Mouse (Mus musculus) adrenal gland, adult 8-10 months (tissue): ENCODE results near the gene Ccr1l1. TPM values are rescaled to one million over a fixed set of nuclear protein-coding genes. Genes with fewer than 3 reads are reported as not detected.

Source experiments
- DNase-seq: peaks from one replicate; pipeline ENCODE4 v3.0.0; 2022
- total RNA-seq, 4 experiments: library from RNA; stranded (reverse); gene quantifications; 2 replicates each; pipeline ENCODE4 v1.2.4; 2022

The Ccr1l1 gene
- total RNA-seq, 4 experiments from 2014 or later = not detected

DNA sequence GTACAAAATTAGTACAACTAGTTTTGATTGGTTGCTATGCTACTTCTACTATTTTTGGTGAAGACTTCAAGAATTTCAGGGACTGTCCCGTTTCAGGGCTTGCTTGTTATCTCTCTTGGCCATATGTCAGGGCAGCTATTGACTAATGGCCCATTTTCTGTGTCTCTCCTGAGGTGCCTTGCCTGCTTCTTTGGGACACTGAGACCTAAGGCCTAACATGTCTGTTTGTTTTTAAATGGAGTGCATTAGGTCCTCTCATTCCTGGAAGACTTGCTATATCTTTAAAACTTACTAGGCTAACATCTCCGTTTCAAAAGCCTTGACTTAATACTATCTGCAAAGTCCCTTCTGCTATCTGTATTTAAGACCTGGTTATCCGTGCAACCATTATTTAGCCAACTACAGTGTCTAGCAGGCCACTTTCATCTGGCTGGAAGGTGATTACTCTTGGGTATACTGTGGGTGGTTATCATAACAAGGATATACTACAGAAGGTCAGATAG lies 20.2 kb downstream of the Ccr1l1 start:
- no peak for DNase-seq

DNA sequence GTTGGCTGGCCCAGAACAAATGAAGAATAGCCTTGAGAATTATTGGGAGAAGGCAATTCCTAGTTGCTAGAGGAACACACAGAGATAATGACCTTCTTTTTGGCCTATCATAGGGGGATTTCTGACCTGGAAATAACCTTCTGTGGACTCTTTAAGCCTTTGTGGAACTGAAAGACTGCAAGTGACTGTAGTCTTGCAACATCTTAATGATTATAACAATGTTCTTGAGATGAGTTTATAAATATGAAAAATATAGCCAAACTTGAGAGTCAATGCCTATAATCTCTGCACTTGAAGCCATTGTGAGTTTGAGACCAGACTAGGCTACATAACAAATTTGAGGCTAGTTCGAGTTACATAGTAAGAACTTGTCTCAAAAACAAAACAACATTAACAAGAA lies 21.3 kb downstream of the Ccr1l1 start:
- no peak for DNase-seq

DNA sequence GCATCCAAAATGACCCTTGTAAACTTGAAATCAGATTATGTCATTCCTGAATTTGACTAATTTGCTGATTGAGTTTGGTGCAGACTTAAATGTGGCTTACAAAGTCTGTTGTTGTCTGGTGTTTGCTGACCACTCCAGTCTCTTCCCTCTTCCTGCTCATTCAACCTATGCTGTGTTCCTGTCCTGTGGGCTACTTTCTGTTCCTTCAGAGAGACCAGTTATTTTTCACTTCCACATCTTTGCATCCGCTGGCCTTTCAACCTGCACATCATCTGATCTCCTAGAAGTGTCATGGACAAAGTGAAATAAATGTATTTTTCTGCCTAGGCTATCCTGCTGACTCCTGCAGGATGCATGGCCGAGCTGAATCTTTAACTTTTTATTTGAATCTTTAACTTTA lies 24.7 kb downstream of the Ccr1l1 start:
- DNase-seq = no peak

DNA sequence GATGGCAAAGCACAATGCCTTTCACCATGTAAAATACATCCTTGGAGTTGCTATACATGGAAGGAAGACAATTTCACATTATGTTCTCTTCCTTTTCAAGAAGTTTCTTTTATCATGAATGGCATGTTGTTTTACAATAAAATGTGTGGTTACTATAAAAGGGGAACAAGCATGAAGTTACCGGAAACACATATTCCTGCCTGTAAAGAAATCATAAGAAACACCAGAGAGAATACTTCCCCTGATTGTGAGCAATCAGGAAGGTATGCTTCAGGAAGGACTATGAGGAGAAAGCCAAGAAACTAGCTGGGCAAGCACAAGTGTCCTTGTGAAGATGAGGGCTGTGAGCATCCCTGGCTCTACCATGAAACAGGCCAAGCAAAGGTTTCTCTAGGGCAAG lies 27.0 kb downstream of the Ccr1l1 start:
- no peak for DNase-seq

DNA sequence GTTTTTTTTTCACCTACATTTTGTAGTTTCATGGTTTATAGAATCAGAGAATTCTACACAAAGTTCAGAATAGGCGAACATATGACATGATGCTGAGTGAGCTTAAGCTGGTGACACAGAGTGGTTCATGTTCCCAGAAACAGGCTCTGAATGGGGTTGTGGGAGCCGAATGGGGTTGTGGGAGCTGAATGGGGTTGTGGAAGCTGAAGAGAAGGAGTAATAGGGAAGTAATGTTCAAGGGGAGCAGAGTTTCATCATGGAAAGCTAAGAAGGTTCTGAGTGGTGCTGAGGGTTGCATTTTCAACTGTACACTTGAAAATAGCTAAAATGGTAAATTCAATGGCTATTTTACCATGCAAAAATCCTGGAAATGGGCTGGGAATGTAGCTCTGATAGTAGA lies 28.8 kb downstream of the Ccr1l1 start:
- no peak for DNase-seq

DNA sequence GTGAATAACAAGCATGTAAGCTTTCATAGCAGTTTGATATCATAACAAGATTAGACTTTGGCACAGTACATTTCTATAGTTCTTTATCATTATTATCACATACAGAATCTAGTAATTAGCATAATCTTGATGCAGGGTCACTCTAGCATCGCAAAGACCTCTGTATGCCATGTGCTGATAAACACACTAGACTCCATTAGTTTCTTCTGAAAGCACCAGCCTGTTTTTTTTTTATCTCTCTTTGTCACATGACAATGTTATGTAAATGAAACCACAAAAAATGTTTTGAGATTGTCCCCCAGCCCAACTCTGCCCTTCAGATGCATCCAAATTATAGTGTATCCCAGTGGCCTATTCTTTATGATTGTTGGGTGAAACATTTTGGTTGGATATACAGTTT lies 30.4 kb downstream of the Ccr1l1 start:
- no peak for DNase-seq

DNA sequence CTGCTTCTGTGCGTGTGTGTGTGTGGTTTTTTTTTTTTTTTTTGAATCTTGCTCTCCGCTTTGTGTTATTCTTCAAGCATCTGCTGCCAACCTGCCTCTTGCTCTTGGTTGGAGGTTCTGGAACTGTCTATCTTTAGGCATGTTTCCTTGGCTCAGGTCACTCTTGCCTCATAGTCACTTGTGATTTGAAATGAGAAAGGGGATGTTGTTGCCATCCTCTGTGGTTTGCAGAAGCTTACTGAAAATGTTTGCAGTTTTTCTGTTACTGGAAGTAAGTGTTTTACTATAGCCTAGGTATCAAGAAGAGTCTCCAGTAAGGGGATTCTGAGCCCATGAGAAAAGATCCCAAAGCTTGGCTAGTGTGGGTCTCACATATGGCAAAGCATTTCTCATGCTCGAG lies 36.2 kb downstream of the Ccr1l1 start:
- no peak for DNase-seq

DNA sequence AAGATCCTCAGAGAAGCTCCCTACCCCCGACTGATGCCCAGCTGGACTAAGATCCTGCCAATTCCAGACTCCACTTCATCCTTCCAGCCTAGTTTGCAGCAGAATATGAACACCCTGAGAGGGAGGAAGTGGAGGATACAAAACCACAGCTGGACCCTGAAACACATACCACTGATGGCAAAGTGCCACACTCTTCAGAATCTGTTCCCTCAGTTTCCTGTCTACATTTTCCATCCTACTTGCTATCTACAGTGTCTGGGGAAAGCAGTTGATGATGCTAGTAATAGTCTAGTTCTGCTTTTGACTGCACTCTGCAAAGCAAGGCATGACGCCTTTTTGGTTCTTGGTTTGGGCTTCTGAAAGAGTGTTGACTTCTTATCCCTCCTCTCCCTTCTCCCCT lies 36.9 kb downstream of the Ccr1l1 start:
- no peak for DNase-seq

DNA sequence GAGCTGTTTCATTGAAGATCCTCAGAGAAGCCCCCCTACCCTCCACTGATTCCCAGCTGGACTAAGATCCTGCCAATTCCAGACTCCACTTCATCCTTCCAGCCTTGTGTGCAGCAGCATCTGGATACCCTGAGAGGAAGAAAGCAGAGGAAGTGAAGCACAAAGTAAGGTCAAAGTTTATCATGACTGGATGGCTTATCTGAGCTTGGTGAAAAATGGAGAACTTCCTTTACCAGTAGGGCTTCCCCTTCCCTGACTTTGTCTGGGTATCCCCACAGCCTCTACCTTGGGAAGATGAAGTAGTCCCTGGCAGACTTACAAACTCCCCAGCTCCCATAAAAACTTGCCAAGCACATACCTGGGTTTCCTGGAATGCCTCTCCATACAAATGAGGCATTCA lies 37.6 kb downstream of the Ccr1l1 start:
- DNase-seq = no peak

DNA sequence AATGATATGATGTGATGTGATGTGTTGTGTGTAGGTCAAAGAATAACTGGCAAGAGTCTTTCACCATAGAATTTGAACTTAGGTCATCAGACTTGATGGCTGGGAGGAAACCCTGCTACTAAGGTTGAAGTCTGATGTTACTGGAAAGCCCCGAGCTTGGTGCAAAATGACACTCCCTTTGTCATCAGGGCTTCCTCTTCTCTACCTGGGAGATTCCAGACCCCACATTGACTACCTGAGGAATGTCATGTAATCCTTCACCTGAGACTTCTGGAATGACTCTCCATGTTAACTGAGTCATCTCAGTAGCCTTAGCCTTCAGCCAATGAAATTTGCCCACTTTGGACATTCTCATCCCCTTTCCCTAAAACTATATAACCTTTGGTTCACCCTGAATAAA lies 38.0 kb downstream of the Ccr1l1 start:
- no peak for DNase-seq

DNA sequence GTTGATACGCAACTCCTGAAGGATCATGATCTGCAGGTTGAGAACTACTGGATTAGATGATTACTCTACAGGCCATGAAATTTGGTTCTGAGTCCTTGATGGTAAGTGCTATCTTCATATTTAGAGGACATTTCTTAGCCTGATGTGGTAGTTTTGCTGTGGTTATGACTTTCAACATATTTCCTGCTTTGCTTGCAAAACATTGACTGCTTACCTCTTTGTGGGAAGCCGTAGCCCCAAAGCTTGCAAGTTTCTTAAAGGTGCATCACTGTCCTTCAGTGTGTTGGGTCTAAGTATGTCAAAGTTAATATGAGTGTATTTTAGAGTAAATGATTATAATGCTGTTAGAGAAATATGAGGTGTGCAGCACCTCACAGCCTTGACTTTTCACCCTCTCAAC lies 40.2 kb downstream of the Ccr1l1 start:
- DNase-seq = no peak

DNA sequence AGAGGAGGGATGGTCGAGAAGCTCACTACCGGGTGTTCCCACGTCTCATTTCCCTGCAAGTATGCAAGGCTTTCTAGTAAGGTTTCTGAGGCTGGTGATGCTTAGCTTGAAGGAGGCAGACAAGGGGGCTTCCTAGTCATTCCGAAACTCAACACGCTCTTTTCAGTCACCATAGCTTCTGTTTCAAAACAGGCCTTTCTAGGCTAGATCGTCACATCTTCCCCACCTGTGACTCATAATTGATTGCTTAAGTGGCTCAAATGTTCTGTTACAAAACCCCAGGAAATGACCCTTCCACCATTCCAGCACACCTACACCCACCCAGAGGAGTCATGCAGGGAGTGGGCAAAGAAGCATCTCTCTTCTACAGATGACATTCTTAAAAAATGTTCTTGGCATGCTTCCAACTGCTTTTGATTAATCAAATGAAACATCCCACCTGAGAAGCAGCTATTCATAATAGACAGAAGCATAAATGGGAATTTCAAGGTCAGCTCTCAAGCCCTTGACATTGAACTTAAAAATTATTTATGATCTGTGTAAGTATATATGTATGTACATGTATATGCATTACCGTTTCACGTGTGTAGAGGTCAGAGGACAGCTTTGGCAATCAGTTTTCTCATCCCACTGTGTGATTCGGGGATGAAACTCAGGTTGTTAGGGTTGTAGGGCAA lies 41.5 kb downstream of the Ccr1l1 start:
- no peak for DNase-seq

DNA sequence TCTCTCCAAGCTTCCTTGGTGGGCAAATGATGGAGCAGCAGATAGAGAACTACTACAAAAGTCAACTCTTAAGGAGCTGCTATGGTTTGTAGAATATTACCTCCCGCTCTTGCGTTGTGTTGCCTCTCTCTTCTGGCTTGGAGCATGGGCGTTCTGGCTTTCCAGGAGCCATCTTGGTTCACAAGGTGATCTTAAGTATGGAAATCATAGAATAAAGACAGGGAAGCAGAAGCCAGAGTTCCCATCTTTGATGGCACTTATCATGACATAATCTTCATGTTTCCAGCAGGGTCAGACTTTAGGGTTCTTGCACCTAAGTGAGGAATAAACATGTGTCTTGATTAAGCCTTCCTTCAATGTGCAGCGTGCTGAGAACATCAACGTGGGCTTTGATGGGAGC lies 42.4 kb downstream of the Ccr1l1 start:
- no peak for DNase-seq

DNA sequence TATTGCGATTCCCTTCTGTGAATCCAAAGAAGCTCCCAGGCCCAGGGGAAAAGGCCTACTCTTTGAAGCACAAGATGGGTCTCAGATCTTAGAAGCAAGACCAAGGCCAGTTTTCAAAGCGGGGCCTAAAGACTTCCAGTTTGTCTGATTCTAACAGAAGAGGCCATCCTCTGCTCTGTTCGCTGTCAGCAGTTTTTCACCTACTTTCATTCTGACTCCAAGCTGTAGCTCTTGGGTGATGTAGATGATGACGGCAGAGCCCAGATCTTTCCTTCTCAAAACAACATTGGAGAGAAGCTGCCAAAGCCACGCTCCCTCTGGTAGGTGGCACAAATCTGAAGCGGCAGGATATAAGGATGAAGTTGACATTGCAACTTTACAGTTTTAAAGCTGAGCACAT lies 42.9 kb downstream of the Ccr1l1 start:
- no peak for DNase-seq

DNA sequence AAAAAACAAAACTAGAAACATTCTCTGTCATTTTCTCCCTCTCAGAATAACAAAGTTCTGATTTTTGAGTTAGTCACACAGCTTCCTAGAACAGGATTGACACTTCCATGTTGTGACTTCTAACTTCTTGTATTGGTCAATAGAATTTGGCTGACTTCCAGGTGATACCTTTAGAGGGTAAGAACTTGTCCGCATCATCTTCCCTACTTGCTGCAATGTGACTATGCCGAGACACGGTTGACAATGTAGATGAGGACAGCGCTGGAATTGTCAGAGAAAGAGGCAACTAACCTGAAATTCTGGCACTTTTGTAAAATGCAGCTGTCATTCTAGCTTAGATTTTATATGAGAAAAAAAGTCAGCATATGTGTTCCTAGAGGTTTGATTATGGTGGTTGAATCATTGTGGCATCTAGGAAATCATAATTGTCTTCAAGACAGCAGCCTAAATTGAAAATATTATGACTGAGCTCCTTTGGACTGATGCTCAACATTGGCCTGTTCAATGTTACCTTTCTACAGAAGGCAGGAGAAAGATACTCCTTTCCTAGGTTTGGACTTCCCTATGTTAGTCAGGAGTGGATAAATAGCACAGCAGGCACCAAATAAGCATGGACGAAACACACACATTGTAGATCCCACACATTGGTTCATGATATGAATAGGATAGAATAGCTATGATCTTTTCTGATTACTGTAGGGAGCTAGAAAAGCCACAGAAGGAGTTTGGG lies 44.3 kb downstream of the Ccr1l1 start:
- DNase-seq = no peak

DNA sequence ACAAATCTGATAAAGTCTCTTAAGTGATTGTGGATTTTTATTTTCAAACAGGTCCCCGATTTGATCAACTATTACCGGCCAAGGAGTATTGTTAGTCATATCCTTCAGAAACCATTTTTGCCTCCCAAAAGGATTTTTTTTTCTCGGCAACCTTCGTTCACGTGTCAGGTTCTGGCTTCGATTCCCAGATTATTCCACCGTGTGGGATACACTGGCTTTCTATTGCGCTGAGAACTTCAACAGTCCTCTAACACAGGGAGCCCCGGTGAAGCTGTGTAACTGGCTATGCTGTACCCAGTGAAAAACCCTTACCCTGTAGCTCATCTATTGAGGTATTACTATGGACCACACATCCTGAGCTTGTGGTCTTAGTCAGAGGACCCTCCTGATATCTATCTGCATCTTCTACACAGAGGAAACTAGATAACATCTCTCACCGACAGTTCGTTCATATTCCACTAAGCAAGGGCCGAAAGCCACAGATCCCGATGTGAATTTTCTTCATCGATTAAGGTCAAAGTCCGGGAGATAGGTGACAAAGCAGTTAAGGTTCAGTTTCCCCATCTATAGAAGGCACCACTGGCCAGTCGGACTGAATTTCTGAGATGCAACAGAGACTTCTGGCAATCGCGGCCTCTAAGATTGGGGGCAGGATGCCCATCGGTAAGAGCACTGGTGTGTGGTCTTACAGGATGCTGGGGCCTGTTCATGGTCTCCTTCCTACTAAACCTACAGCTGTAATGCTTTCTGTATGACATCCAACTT lies 45.1 kb downstream of the Ccr1l1 start:
- DNase-seq = no peak

DNA sequence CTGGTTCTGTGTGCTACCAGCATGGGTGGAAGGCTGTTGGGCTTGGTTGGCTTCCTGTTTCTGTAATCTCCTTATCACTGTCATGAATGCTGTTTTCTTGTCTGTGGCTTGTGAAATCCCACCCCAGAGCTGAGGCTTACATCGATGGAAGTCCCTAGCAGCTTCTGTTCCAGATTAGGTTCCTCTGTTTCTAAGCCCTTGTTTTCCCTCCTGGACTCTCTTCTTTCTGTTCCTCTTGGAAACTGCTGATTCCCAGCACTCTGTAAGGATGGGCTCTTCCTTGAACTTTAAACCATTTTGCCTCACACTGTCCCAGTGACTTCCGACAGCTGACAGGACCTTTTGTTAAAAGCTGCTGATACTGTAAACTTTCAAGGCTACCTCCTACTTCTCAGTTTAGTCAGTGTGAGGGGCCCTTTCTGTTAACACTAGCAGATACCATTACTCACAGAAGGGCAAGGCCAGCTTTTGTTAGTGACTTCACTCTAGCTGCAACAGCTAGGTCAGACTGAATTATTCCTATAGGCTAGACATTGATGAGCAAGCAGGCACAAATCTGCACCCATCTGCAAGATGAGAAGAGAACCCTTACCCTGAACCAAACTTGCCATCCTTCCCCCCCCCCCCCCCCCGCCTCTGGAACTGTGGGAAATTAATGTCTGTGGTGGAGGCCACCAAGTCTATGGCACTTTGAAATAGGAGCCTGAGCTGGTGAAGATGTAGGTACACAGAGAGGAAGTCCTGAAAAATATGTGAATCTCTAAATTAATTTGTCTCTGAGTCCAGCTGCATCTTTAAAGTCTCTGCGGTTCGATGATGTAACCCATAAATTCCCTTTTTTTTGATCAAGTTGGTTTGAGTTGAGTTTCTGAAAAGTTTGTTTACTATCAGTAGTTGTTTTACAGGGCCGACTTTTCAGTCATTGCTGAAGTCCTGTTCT lies 46.2 kb downstream of the Ccr1l1 start:
- DNase-seq = no peak

DNA sequence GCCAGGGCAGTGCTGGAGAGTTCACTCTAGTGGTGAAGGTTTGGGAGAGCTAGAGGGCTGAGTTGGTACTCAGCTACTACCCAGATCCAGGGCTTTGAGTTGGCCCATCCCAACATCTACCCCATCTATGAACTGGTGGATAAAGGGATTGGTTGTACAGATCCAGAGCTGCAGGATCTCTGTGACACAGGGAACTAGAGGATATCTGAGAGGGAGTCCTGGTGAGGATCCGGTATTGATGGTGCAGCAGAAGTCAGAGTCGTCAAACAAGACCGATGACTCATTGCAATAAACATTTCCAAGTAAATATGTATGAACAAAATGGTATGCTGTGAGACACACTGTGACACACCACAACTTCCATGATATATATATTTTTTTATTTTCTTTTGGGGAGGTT lies 47.3 kb downstream of the Ccr1l1 start:
- no peak for DNase-seq

DNA sequence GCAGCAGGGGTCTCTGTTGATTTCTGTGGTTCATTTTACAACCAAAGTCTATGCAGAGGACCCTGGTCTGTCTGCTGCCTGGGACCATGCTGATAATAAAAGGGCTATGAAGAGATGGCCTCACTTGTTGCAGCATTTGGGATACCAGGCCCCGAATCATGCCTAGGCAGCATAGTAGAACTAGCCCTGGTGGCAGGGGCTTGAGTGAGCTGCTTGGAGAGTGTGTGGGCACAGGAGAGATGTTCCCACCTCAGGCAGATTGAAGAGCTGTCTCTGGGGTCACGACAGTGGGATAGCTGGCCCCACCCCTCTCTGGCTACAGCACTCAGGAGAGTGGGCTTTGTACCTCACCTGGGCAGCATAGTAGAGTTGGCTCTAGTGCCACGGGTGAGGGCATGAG lies 47.7 kb downstream of the Ccr1l1 start:
- DNase-seq = no peak

DNA sequence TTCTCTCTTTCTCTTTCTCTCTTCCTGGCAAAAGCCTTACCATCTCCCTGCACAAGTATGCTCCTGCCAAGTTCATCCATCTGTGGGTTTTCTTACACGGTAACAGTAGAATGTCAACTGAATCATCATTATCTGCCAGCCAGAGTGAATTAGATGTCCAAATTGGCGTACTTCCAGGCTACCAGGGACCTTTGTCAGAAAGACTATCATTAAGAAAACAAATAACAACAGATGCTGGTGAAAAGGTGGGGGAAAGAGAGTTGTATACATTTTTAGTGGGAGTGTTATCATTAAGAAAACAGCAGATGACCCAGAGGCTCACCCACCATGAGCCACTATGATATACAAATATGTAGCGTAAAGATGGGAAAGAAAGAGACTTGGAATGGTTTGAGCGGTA lies 48.3 kb downstream of the Ccr1l1 start:
- no peak for DNase-seq

DNA sequence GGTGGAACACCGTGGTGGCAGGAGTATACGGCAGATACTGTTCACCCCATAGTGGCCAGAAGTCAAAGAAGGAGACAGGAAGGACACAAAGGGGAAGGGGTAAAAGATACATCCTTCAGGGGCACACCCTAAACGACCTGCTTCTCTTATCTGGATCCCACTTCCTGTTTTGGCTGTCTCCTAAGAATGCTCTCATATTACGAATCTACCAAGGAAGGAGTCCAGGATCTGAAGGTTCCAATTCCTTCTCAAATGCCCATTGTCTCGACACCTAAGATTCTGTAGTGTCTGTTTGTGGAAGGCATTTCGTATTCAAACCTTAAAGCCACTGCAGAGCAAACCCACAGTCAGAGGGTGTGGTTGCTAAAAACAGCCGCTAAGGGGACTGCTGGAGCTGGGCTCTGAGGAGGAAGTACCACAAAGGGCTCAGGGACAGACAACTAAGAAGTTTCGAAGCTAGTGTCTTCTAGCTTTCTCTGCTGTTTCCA lies 49.4 kb downstream of the Ccr1l1 start:
- no peak for DNase-seq

DNA sequence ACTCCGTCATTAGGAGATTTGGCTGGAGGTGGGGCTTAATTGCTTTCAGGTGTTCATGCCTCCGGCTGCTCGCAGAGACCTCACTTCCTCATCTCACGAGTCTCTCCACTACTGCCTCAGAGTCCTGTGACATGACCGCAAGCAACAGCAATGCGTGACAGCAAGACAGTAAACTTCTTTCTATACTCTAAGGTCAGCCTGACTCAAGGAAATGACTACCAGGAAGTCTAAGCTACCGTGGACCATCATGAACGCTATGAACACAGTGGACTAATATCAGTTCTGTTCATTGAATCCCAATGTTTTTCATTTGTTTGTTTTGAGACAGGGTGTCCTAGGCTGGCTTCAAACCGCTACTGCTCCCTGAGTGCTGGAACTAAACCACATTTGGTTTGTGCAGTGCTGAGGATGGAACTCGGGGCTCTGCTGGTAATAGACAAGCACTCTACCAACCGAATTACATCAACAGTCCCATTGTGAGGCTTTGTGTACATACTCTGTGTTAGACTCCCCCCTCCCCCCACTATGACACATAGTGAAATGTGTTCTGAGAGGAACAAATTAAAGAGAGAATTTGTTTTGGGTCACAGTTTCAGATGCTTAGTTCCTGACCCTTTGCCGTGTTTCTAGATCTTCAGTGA lies 50.0 kb downstream of the Ccr1l1 start:
- no peak for DNase-seq
